Mouse (Mus musculus) neural tube, embryonic 14.5 days (tissue): Measurements from ENCODE around the gene Rps19bp1. TPM values are rescaled to one million over a fixed set of nuclear protein-coding genes. Genes with fewer than 3 reads are reported as not detected.

ENCODE experiments used
- ATAC-seq: fragments of 200-750 bp; cut with Nextera tagmentation; 2 replicates; pipeline ENCODE4 v1.8.0; 2017; ENCODE audit warnings: low read depth, mild to moderate bottlenecking, moderate TSS enrichment, moderate library complexity
- H3K27ac ChIP-seq: fragments of 300-500 bp; sonication (generic); 2 replicates; pipeline ENCODE4 v1.5.1; 2014; ENCODE audit warnings: low read depth, mild to moderate bottlenecking, control low read depth, low read length, moderate library complexity, mixed read lengths
- H3K27me3 ChIP-seq: fragments of 300-500 bp; sonication (generic); 2 replicates; pipeline ENCODE4 v1.6.1; 2014; ENCODE audit warnings: low read length; ENCODE audit not compliant: control insufficient read depth, insufficient read depth
- H3K36me3 ChIP-seq: fragments of 300-500 bp; sonication (generic); 2 replicates; pipeline ENCODE4 v1.6.1; 2014; ENCODE audit warnings: low read length, mixed read lengths; ENCODE audit not compliant: control insufficient read depth, insufficient read depth
- H3K4me1 ChIP-seq: fragments of 300-500 bp; sonication (generic); 2 replicates; pipeline ENCODE4 v1.6.1; 2014; ENCODE audit warnings: low read length; ENCODE audit not compliant: control insufficient read depth, insufficient read depth
- H3K4me2 ChIP-seq: fragments of 300-500 bp; sonication (generic); 2 replicates; pipeline ENCODE4 v1.6.1; 2014; ENCODE audit warnings: mild to moderate bottlenecking, low read depth, low read length, control low read depth
- H3K4me3 ChIP-seq: fragments of 300-500 bp; sonication (generic); 2 replicates; pipeline ENCODE4 v1.5.1; 2014; ENCODE audit warnings: low read depth, low read length, control low read depth, mixed read lengths
- H3K9ac ChIP-seq: fragments of 300-500 bp; sonication (generic); replicated peaks from 2 replicates; pipeline ENCODE4 v1.6.1; 2014; ENCODE audit warnings: low read depth, mild to moderate bottlenecking, control low read depth, low read length, mixed read lengths
- H3K9me3 ChIP-seq: fragments of 300-500 bp; sonication (generic); 2 replicates; pipeline ENCODE4 v1.6.1; 2016; ENCODE audit warnings: low read length; ENCODE audit not compliant: control insufficient read depth
- WGBS: fragments of 180-500 bp; shearing (Covaris S2); extraction: QIAGEN DNeasy Blood & Tissue Kit; methylation state at CpG from one replicate; pipeline ENCODE4 v1.1.7; 2014; 5-methylcytosine and 5-hydroxymethylcytosine counted together
- polyA plus RNA-seq: library from polyadenylated mRNA; unstranded; fragments of >200 nt; fragmentation: Nextera tagmentation; extraction: Ambion mirVana; gene quantifications from 2 replicates; pipeline ENCODE4 v1.2.1, GENCODE M21; 2014

The Rps19bp1 gene
- polyA plus RNA-seq, 1 experiment from 2014 or later = 84.0 TPM

DNA sequence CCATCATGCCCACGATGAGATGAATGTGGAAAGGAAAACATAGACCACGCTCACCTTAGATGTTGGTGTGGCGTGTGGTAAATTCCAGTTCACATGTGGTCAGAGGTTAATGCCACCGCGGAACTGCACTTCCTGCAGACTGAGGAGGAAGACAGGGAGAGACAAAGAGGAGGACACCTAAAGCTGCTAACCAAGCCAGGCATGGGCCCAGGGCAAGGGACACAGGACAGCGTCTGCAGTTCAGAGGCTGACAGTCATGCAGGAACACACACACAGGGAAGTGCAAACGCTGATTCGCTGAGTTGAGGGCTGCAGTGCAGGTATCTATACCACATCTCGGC lies 47.7 kb downstream of the Rps19bp1 start:
- Histone ChIP-seq H3K36me3 (no peaks in the 10 kb centered on the region; the same call in 1 of the 2 replicates), H3K9me3 (no peaks in the 10 kb centered on the region), H3K4me1 (no peaks in the 10 kb centered on the region), H3K4me2 (no peak overlapping the region), H3K27ac (no peak overlapping the region), H3K9ac (no peak overlapping the region), H3K27me3 (no peaks in the 10 kb centered on the region), H3K4me3 (no peak overlapping the region)
- WGBS = 70% methylated on average over 9 of the region's 9 CpGs
- ATAC-seq = no peak

DNA sequence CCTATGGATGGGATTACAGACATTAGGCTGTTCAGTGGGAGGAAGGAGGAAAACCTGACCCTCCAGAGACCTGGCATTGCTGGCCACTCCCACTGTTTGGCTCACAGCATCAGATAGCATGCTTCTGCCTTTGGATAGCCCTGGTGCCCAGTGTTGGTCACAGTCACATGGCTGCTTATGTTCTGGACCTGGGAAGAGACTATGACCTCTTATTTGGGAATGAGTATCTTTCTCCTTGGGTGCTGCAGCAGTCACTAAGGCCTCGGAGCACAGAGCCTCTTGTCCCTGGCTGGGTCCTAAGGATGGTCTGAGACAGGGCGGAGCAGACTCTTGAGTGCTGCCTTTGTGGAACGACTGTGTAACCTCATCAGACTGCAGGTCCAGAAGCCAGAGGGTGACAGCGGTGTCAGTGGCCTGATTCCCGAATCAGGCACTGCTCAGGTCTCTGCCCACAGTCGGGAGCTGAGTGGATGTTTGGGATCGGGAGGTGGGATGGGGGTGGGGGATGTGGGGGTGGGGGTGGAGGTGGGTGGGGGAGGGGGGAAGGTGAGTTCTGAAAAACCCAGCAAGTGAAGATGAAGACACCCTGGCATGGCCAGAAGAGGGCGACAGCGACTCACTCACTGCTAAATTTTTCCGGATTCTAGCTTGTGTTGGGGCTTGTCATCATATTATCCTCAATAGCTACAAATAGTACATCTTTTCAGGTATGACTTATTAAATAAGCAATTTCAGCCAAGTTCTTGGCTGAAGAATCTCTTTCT lies 48.2 kb downstream of the Rps19bp1 start:
- no peaks in the 10 kb centered on the region; the same call in 1 of the 2 replicates for H3K36me3 ChIP-seq
- H3K27ac ChIP-seq = no peak overlapping the region
- H3K9me3 ChIP-seq = no peaks in the 10 kb centered on the region
- no peaks in the 10 kb centered on the region for H3K27me3 ChIP-seq
- no peak overlapping the region for H3K9ac ChIP-seq
- no peaks in the 10 kb centered on the region for H3K4me1 ChIP-seq
- no peak overlapping the region for H3K4me2 ChIP-seq
- WGBS = 12% methylated on average over 10 of the region's 10 CpGs
- ATAC-seq = no peak
- no peak overlapping the region for H3K4me3 ChIP-seq

DNA sequence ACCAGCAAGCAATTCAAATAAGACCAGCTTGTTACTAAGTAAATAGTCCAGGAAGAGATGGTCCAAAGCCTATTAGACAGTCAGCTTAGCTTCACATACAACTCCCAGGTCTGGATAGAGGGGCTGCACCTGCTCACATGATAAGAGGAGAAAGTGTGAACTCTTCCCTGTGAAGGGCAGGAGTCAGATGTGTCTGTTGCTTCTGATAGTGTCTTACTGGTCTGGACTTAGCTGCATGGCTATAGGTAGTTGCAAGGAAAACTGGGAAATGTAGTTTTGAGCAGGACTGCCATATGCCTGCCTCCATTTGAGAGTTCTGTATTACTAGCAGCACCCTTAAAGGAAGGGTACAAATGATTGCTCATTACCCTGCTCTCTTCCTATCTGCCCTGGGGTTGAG lies 50.4 kb downstream of the Rps19bp1 start:
- H3K27me3 ChIP-seq = no peaks in the 10 kb centered on the region
- ATAC-seq = no peak
- H3K4me3 ChIP-seq = no peak overlapping the region
- H3K9ac ChIP-seq = no peak overlapping the region
- H3K27ac ChIP-seq = no peak overlapping the region
- H3K9me3 ChIP-seq = no peaks in the 10 kb centered on the region
- no peaks in the 10 kb centered on the region for H3K4me1 ChIP-seq
- H3K4me2 ChIP-seq = no peak overlapping the region
- no peaks in the 10 kb centered on the region; the same call in 1 of the 2 replicates for H3K36me3 ChIP-seq

Other genes with a start within 250 kb of the Rps19bp1 start
- 4.5 and 5.0 TPM in 2 replicates for gene Pdgfb, start 249.3 kb downstream of the Rps19bp1 start, polyA plus RNA-seq
- gene Syngr1, start 173.0 kb downstream of the Rps19bp1 start, polyA plus RNA-seq = 27.3 and 30.3 TPM in 2 replicates
- gene Rpl3, start 172.4 kb downstream of the Rps19bp1 start, polyA plus RNA-seq = 633 and 702 TPM in 2 replicates
- 30.1 and 36.6 TPM in 2 replicates for gene Tab1, start 131.2 kb downstream of the Rps19bp1 start, polyA plus RNA-seq
- gene Mgat3, start 90.6 kb downstream of the Rps19bp1 start, polyA plus RNA-seq = 24.2 and 25.7 TPM in 2 replicates
- gene Mief1, start 30.3 kb downstream of the Rps19bp1 start, polyA plus RNA-seq = 35.8 and 41.5 TPM in 2 replicates
- not detected in 2 replicates for gene AC140267.1, start 28.5 kb downstream of the Rps19bp1 start, polyA plus RNA-seq
- gene Atf4, start 9.1 kb downstream of the Rps19bp1 start, polyA plus RNA-seq = 110 and 112 TPM in 2 replicates
- gene Cacna1i, start 22.9 kb upstream of the Rps19bp1 start, polyA plus RNA-seq = 0.71 and 0.95 TPM in 2 replicates